Mouse (Mus musculus): Measurements from ENCODE around the gene Zfp9. TPM values are rescaled to one million over a fixed set of nuclear protein-coding genes. Genes with fewer than 3 reads are reported as not detected.

Zfp9 gene
- polyA plus RNA-seq, 1 experiment from 2014 or later: 6.1 TPM

GRCm38 (mm10) chr6:118455042-118455631 lies 24.0 kb downstream of the Zfp9 start, which contains the start of gene Zfp248:
Zfp248 (minus strand) TSS chr6:118455528.
- H3K4me1 ChIP-seq (ENCODE audit: control insufficient read depth, insufficient read depth, low read length): peaks cover 8% of the 10 kb centered on the region; the same call in 1 of the 2 replicates
- peak within 1 kb of the TSS; percentile 72 for H3K4me3 ChIP-seq (ENCODE audit: low read length)
- under 1% methylated on average over 43 of the region's 43 CpGs for WGBS
- peak within 1 kb of the TSS; percentile 79 for H3K4me2 ChIP-seq (ENCODE audit: low read depth, low read length)
- peak; percentile 96 for ATAC-seq
- H3K27ac ChIP-seq (ENCODE audit: low read length): peak within 1 kb of the TSS; percentile 86
- no peaks in the 10 kb centered on the region for H3K9me3 ChIP-seq (ENCODE audit: control insufficient read depth, low read length)
- peak within 1 kb of the TSS; percentile 86 for H3K9ac ChIP-seq (ENCODE audit: low read depth, low read length)
- H3K27me3 ChIP-seq (replicated peaks; ENCODE audit: control insufficient read depth, insufficient read depth, low read length): no peaks in the 10 kb centered on the region
- no peaks in the 10 kb centered on the region for H3K36me3 ChIP-seq (ENCODE audit: control insufficient read depth, insufficient read depth, low read length)

- peak overlapping the region; percentile 72 for H3K4me3 ChIP-seq (ENCODE audit: low read length)
- H3K27ac ChIP-seq (ENCODE audit: low read length): no peak overlapping the region
- H3K4me1 ChIP-seq (ENCODE audit: control insufficient read depth, insufficient read depth, low read length): peaks cover 8% of the 10 kb centered on the region; the same call in 1 of the 2 replicates
- H3K27me3 ChIP-seq (replicated peaks; ENCODE audit: control insufficient read depth, insufficient read depth, low read length): no peaks in the 10 kb centered on the region
- no peaks in the 10 kb centered on the region for H3K36me3 ChIP-seq (ENCODE audit: control insufficient read depth, insufficient read depth, low read length)
- peak overlapping the region; percentile 86; the same call in 1 of the 2 replicates for H3K9ac ChIP-seq (ENCODE audit: low read depth, low read length)
- WGBS: 31% methylated on average over 8 of the region's 8 CpGs
- ATAC-seq: peak; percentile 4; the same call in 1 of the 2 replicates
- peak overlapping the region; percentile 79 for H3K4me2 ChIP-seq (ENCODE audit: low read depth, low read length)
- H3K9me3 ChIP-seq (ENCODE audit: control insufficient read depth, low read length): no peaks in the 10 kb centered on the region
Observed at GRCm38 (mm10) chr6:118454452-118454851, 24.7 kb downstream of the Zfp9 start.

GRCm38 (mm10) chr6:118431502-118431901 lies 47.6 kb downstream of the Zfp9 start:
- no peak for ATAC-seq
- H3K36me3 ChIP-seq (ENCODE audit: control insufficient read depth, insufficient read depth, low read length): peaks cover 11% of the 10 kb centered on the region
- no peaks in the 10 kb centered on the region for H3K4me1 ChIP-seq (ENCODE audit: control insufficient read depth, insufficient read depth, low read length)
- no peaks in the 10 kb centered on the region for H3K9me3 ChIP-seq (ENCODE audit: control insufficient read depth, low read length)
- no peak overlapping the region for H3K27ac ChIP-seq (ENCODE audit: low read length)
- 74% methylated on average over 4 of the region's 4 CpGs for WGBS
- no peak overlapping the region for H3K9ac ChIP-seq (ENCODE audit: low read depth, low read length)
- no peak overlapping the region for H3K4me2 ChIP-seq (ENCODE audit: low read depth, low read length)
- H3K27me3 ChIP-seq (replicated peaks; ENCODE audit: control insufficient read depth, insufficient read depth, low read length): no peaks in the 10 kb centered on the region
- no peak overlapping the region for H3K4me3 ChIP-seq (ENCODE audit: low read length)

GRCm38 (mm10) chr6:118426666-118427065 lies 52.5 kb downstream of the Zfp9 start:
- no peaks in the 10 kb centered on the region for H3K27me3 ChIP-seq (replicated peaks; ENCODE audit: control insufficient read depth, insufficient read depth, low read length)
- WGBS: 91% methylated on average over 1 of the region's 1 CpGs
- no peak for ATAC-seq
- H3K27ac ChIP-seq (ENCODE audit: low read length): no peak overlapping the region
- H3K4me2 ChIP-seq (ENCODE audit: low read depth, low read length): no peak overlapping the region
- H3K4me1 ChIP-seq (ENCODE audit: control insufficient read depth, insufficient read depth, low read length): no peaks in the 10 kb centered on the region
- no peaks in the 10 kb centered on the region for H3K9me3 ChIP-seq (ENCODE audit: control insufficient read depth, low read length)
- no peak overlapping the region for H3K9ac ChIP-seq (ENCODE audit: low read depth, low read length)
- H3K36me3 ChIP-seq (ENCODE audit: control insufficient read depth, insufficient read depth, low read length): peaks cover 11% of the 10 kb centered on the region
- no peak overlapping the region for H3K4me3 ChIP-seq (ENCODE audit: low read length)

- peak within 1 kb of the TSS; percentile 95 for H3K9ac ChIP-seq (ENCODE audit: low read depth, low read length)
- H3K27ac ChIP-seq (ENCODE audit: low read length): peak within 1 kb of the TSS; percentile 82
- under 1% methylated on average over 67 of the region's 67 CpGs for WGBS
- H3K4me2 ChIP-seq (ENCODE audit: low read depth, low read length): peak within 1 kb of the TSS; percentile 63
- H3K27me3 ChIP-seq (replicated peaks; ENCODE audit: control insufficient read depth, insufficient read depth, low read length): no peaks in the 10 kb centered on the region
- peaks cover 7% of the 10 kb centered on the region; the same call in 1 of the 2 replicates for H3K36me3 ChIP-seq (ENCODE audit: control insufficient read depth, insufficient read depth, low read length)
- H3K9me3 ChIP-seq (ENCODE audit: control insufficient read depth, low read length): no peaks in the 10 kb centered on the region
- peak; percentile 99 for ATAC-seq
- peaks cover 9% of the 10 kb centered on the region for H3K4me1 ChIP-seq (ENCODE audit: control insufficient read depth, insufficient read depth, low read length)
- peak within 1 kb of the TSS; percentile 94 for H3K4me3 ChIP-seq (ENCODE audit: low read length)
Observed at GRCm38 (mm10) chr6:118419050-118419920, 59.8 kb downstream of the Zfp9 start, which contains the start of gene Bms1. Bms1 (minus strand) TSS chr6:118419474.

Small RNA genes within 50 kb of the gene (microRNA-seq; reads per million reads assigned to microRNA genes)
- not detected for gene Gm25953

Other genes with a start within 250 kb of the Zfp9 start
- 24.2 and 25.1 TPM in 2 replicates for gene Bms1, start 59.8 kb downstream of the Zfp9 start, polyA plus RNA-seq (2015; fragmentation: Nextera tagmentation; extraction: Ambion mirVana)
- gene Zfp248, start 23.8 kb downstream of the Zfp9 start, polyA plus RNA-seq (2015; fragmentation: Nextera tagmentation; extraction: Ambion mirVana): 3.8 TPM in 2 replicates
- 8.2 and 8.6 TPM in 2 replicates for gene Ankrd26, start 82.9 kb upstream of the Zfp9 start, polyA plus RNA-seq (2015; fragmentation: Nextera tagmentation; extraction: Ambion mirVana)

All from intestine, embryonic 16.5 days (tissue).